Mouse (Mus musculus) intestine, embryonic 14.5 days (tissue): Measurements from ENCODE around the gene Gab1. TPM values are rescaled to one million over a fixed set of nuclear protein-coding genes. Genes with fewer than 3 reads are reported as not detected.
"Not testable (repeated sequence)": the region's sequence is repeated elsewhere in the genome, so short reads cannot be mapped to it uniquely, and the experiment has no call there.

Experiments
- ATAC-seq: fragments of 200-750 bp; cut with Nextera tagmentation; replicated peaks from 2 replicates; pipeline ENCODE4 v1.8.0; 2017; ENCODE audit warnings: low read depth, moderate number of reproducible peaks, moderate TSS enrichment, moderate library complexity; ENCODE audit not compliant: low FRiP score, low TSS enrichment
- DNase-seq: peaks from one replicate; pipeline ENCODE4 v3.0.0-alpha.2; 2018; ENCODE audit warnings: low spot score
- H3K27ac ChIP-seq: fragments of 300-500 bp; sonication (generic); 2 replicates; pipeline ENCODE4 v1.5.1; 2014; ENCODE audit warnings: low read depth, mild to moderate bottlenecking, control low read depth
- H3K27me3 ChIP-seq: fragments of 300-500 bp; sonication (generic); replicated peaks from 2 replicates; pipeline ENCODE4 v1.6.1; 2014; ENCODE audit warnings: low read length, control low read depth; ENCODE audit not compliant: control insufficient read depth, insufficient read depth
- H3K36me3 ChIP-seq: fragments of 300-500 bp; sonication (generic); 2 replicates; pipeline ENCODE4 v1.6.1; 2014; ENCODE audit warnings: low read length, control low read depth; ENCODE audit not compliant: control insufficient read depth, insufficient read depth
- H3K4me1 ChIP-seq: fragments of 300-500 bp; sonication (generic); replicated peaks from 2 replicates; pipeline ENCODE4 v1.6.1; 2014; ENCODE audit warnings: low read length, control low read depth, mixed read lengths; ENCODE audit not compliant: control insufficient read depth, insufficient read depth
- H3K4me2 ChIP-seq: fragments of 300-500 bp; sonication (generic); 2 replicates; pipeline ENCODE4 v1.6.1; 2014; ENCODE audit warnings: low read length
- H3K4me3 ChIP-seq: fragments of 300-500 bp; sonication (generic); 2 replicates; pipeline ENCODE4 v1.5.1; 2014; ENCODE audit warnings: low read depth, low read length, control low read depth, mixed read lengths
- H3K9ac ChIP-seq: fragments of 300-500 bp; sonication (generic); 2 replicates; pipeline ENCODE4 v1.6.1; 2014; ENCODE audit warnings: mild to moderate bottlenecking, low read length
- H3K9me3 ChIP-seq: fragments of 300-500 bp; sonication (generic); 2 replicates; pipeline ENCODE4 v1.6.1; 2016; ENCODE audit warnings: low read length, control low read depth; ENCODE audit not compliant: control insufficient read depth
- WGBS: fragments of 180-500 bp; shearing (Covaris S2); extraction: QIAGEN DNeasy Blood & Tissue Kit; methylation state at CpG from one replicate; pipeline ENCODE4 v1.1.7; 2014; 5-methylcytosine and 5-hydroxymethylcytosine counted together
- polyA plus RNA-seq: library from polyadenylated mRNA; unstranded; fragments of >200 nt; fragmentation: Nextera tagmentation; extraction: Ambion mirVana; gene quantifications from 2 replicates; pipeline ENCODE4 v1.2.1, GENCODE M21; 2014

Gab1 gene
- polyA plus RNA-seq, 1 experiment from 2014 or later: 23.9 TPM

- WGBS: 89% methylated on average over 4 of the region's 4 CpGs
- Histone ChIP-seq H3K9me3 (no peaks in the 10 kb centered on the region), H3K4me2 (no peak overlapping the region)
Measured at GRCm38 (mm10) chr8:80749091-80749490, 131.2 kb downstream of the Gab1 start.

GRCm38 (mm10) chr8:80739932-80740331, 140.4 kb downstream of the Gab1 start:
- H3K27me3 ChIP-seq: no peaks in the 10 kb centered on the region
- H3K4me3 ChIP-seq: peak overlapping the region; percentile 53
- peaks cover 5% of the 10 kb centered on the region; the same call in 1 of the 2 replicates for H3K4me1 ChIP-seq
- no peaks in the 10 kb centered on the region for H3K9me3 ChIP-seq
- peaks cover 12% of the 10 kb centered on the region for H3K36me3 ChIP-seq
- H3K27ac ChIP-seq: peak overlapping the region; percentile 95
- peak; percentile 48 for ATAC-seq
- 12% methylated on average over 14 of the region's 14 CpGs for WGBS
- H3K9ac ChIP-seq: peak overlapping the region; percentile 59
- peak overlapping the region; percentile 59 for H3K4me2 ChIP-seq
- no peak for DNase-seq

More at GRCm38 (mm10) chr8:80749091-80749490, 131.2 kb downstream of the Gab1 start:
- no peak for ATAC-seq
- no peaks in the 10 kb centered on the region for H3K36me3 ChIP-seq
- H3K9ac ChIP-seq: no peak overlapping the region
- H3K4me1 ChIP-seq: no peaks in the 10 kb centered on the region
- H3K27me3 ChIP-seq: no peaks in the 10 kb centered on the region
- no peak for DNase-seq
- no peak overlapping the region for H3K4me3 ChIP-seq
- no peak overlapping the region for H3K27ac ChIP-seq

GRCm38 (mm10) chr8:80739155-80739924, 141.0 kb downstream of the Gab1 start, which contains the start of gene Smarca5:
Smarca5 (minus strand) TSS chr8:80739497.
- H3K36me3 ChIP-seq: peaks cover 16% of the 10 kb centered on the region
- DNase-seq (peak; percentile 93), ATAC-seq (peak; percentile 98)
- H3K4me1 ChIP-seq, H3K9me3 ChIP-seq, H3K27me3 ChIP-seq: not testable (repeated sequence)
- peak within 1 kb of the TSS; percentile 95 for H3K9ac ChIP-seq
- H3K4me3 ChIP-seq: peak within 1 kb of the TSS; percentile 78
- H3K27ac ChIP-seq: peak within 1 kb of the TSS; percentile 96
- WGBS: 2% methylated on average over 77 of the region's 91 CpGs
- peak within 1 kb of the TSS; percentile 73 for H3K4me2 ChIP-seq

GRCm38 (mm10) chr8:80738388-80739154, 141.7 kb downstream of the Gab1 start:
- under 1% methylated on average over 64 of the region's 84 CpGs for WGBS
- ATAC-seq (peak; percentile 70), DNase-seq (peak; percentile 80)
- Histone ChIP-seq H3K4me3 (peak overlapping the region; percentile 78), H3K36me3 (peaks cover 24% of the 10 kb centered on the region), H3K27ac (peak overlapping the region; percentile 96), H3K27me3 (no peaks in the 10 kb centered on the region), H3K9ac (peak overlapping the region; percentile 95), H3K4me1 (peaks cover 5% of the 10 kb centered on the region; the same call in 1 of the 2 replicates), H3K9me3 (no peaks in the 10 kb centered on the region), H3K4me2 (peak overlapping the region; percentile 73)

- WGBS: 0% methylated on average over 5 of the region's 5 CpGs
- Histone ChIP-seq H3K27ac (peak overlapping the region; percentile 96), H3K36me3 (peaks cover 29% of the 10 kb centered on the region), H3K4me2 (peak overlapping the region; percentile 73), H3K9ac (peak overlapping the region; percentile 95), H3K4me1 (peaks cover 5% of the 10 kb centered on the region; the same call in 1 of the 2 replicates), H3K9me3 (no peaks in the 10 kb centered on the region), H3K4me3 (peak overlapping the region; percentile 78), H3K27me3 (no peaks in the 10 kb centered on the region)
- ATAC-seq (no peak), DNase-seq (no peak)
Measured at GRCm38 (mm10) chr8:80738046-80738387, 142.3 kb downstream of the Gab1 start.

- no peaks in the 10 kb centered on the region for H3K4me1 ChIP-seq
- no peaks in the 10 kb centered on the region for H3K27me3 ChIP-seq
- no peak overlapping the region for H3K4me3 ChIP-seq
- H3K9ac ChIP-seq: no peak overlapping the region
- H3K36me3 ChIP-seq: peaks cover 77% of the 10 kb centered on the region
- no peaks in the 10 kb centered on the region for H3K9me3 ChIP-seq
- no peak for DNase-seq
- H3K27ac ChIP-seq: no peak overlapping the region
- no peak overlapping the region for H3K4me2 ChIP-seq
- no peak for ATAC-seq
Measured at GRCm38 (mm10) chr8:80732326-80732725, 148.0 kb downstream of the Gab1 start.

- no peak for DNase-seq
- no peaks in the 10 kb centered on the region for H3K9me3 ChIP-seq
- no peaks in the 10 kb centered on the region for H3K27me3 ChIP-seq
- no peak overlapping the region for H3K4me3 ChIP-seq
- ATAC-seq: no peak
- no peak overlapping the region for H3K9ac ChIP-seq
- peaks cover 74% of the 10 kb centered on the region for H3K36me3 ChIP-seq
- no peak overlapping the region for H3K27ac ChIP-seq
- 92% methylated on average over 1 of the region's 1 CpGs for WGBS
- no peaks in the 10 kb centered on the region for H3K4me1 ChIP-seq
- H3K4me2 ChIP-seq: no peak overlapping the region
Measured at GRCm38 (mm10) chr8:80714461-80714860, 165.9 kb downstream of the Gab1 start.
